ENCODE assay signal across 23 mouse cellular contexts in the genomic region with DNA sequence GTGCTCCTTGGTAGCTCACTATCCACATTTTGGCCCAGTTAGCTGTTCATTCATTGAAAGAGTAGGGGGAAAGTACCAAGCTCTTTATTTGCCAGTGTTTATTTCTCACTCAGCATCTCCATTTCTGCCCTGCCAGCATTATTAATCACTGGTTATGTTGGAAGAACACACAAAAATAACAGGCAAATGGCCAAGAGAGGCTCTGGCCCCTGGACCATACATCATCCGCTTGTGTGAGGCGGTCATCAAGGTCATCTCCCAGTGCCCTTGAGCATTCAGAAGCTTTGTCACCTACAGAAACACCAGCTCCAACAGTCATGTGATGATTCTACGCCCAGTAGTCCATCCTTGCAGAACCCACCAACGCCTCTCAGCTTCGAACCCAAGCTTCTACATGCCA.
"Had no signal": no experiment of that assay in that cellular context is flagged by ENCODE, and none has a peak within 500 bp of the region (broad histone marks: within the 10 kb centered on the region; RNA-seq: fewer than 3 reads in every experiment).

No protein-coding gene starts in this region.

- H3K36me3 ChIP-seq: limb, embryonic 12.5 days; limb, embryonic 15.5 days; lung, embryonic 15.5 days; midbrain, embryonic 12.5 days; neural tube, embryonic 13.5 days had no signal

- H3K27me3 ChIP-seq: limb, embryonic 12.5 days; limb, embryonic 15.5 days; lung, embryonic 15.5 days; midbrain, embryonic 12.5 days; neural tube, embryonic 13.5 days had no signal

- H3K9me3 ChIP-seq: limb, embryonic 12.5 days; limb, embryonic 15.5 days; lung, embryonic 15.5 days; midbrain, embryonic 12.5 days; neural tube, embryonic 13.5 days had no signal

- ATAC-seq: liver, postnatal 0 days; midbrain, embryonic 16.5 days had no signal

- H3K4me3 ChIP-seq: layer of hippocampus, adult 2 months; limb, embryonic 12.5 days; limb, embryonic 15.5 days; lung, embryonic 15.5 days; midbrain, embryonic 12.5 days; myocyte; neural tube, embryonic 13.5 days had no signal

- H3K9ac ChIP-seq: limb, embryonic 12.5 days; limb, embryonic 15.5 days; liver, embryonic 14.5 days; liver, postnatal 0 days; lung, embryonic 15.5 days; midbrain, embryonic 12.5 days; neural tube, embryonic 13.5 days had no signal

- H3K4me1 ChIP-seq: lung, embryonic 15.5 days; midbrain, embryonic 12.5 days had no signal

- H3K27ac ChIP-seq: kidney, postnatal 0 days; layer of hippocampus, adult 2 months; limb, embryonic 12.5 days; limb, embryonic 15.5 days; liver, embryonic 14.5 days; lung, embryonic 15.5 days; midbrain, embryonic 12.5 days; neural tube, embryonic 13.5 days; stomach, postnatal 0 days had no signal

- H3K4me2 ChIP-seq: limb, embryonic 12.5 days; limb, embryonic 15.5 days; liver, embryonic 11.5 days; lung, embryonic 15.5 days; midbrain, embryonic 12.5 days; neural tube, embryonic 13.5 days had no signal

- DNase-seq: kidney, adult 2 months; kidney, postnatal 25 days; layer of hippocampus, adult 9-11 months; liver, postnatal 0 days; lung, postnatal 10 days; lung, postnatal 4 days; right cerebral cortex, postnatal 14 days; right cerebral cortex, postnatal 4 days; thymus, adult 2 months; thymus, postnatal 14 days; thymus, postnatal 4 days had no signal
